Mouse (Mus musculus): ENCODE measurements around the gene Myo1g. TPM values are rescaled to one million over a fixed set of nuclear protein-coding genes. Genes with fewer than 3 reads are reported as not detected.

Myo1g gene
- polyA plus RNA-seq, 1 experiment from 2014 or later = 1.5 TPM

- ATAC-seq (ENCODE audit: low FRiP score, low read depth) = 0 out of 2 replicates have a peak, but pooled peaks have one; percentile 19
- WGBS = 37% methylated on average over 4 of the region's 4 CpGs
- Histone ChIP-seq H3K9ac (no peak overlapping the region), H3K27me3 (no peaks in the 10 kb centered on the region), H3K4me1 (peaks cover 14% of the 10 kb centered on the region), H3K36me3 (peaks cover 33% of the 10 kb centered on the region), H3K27ac (no peak overlapping the region), H3K4me2 (replicated peaks) (no peak overlapping the region), H3K9me3 (no peaks in the 10 kb centered on the region), H3K4me3 (no peak overlapping the region)
Observed at GRCm38 (mm10) chr11:6465122-6465521, 55.6 kb downstream of the Myo1g start.

GRCm38 (mm10) chr11:6463159-6463837 is 57.5 kb downstream of the Myo1g start:
- Histone ChIP-seq H3K9me3 (no peaks in the 10 kb centered on the region), H3K27me3 (no peaks in the 10 kb centered on the region), H3K4me2 (replicated peaks) (no peak overlapping the region), H3K27ac (no peak overlapping the region), H3K36me3 (peaks cover 33% of the 10 kb centered on the region), H3K4me1 (peaks cover 3% of the 10 kb centered on the region; the same call in 1 of the 2 replicates), H3K4me3 (no peak overlapping the region), H3K9ac (no peak overlapping the region)
- WGBS = 93% methylated on average over 6 of the region's 6 CpGs
- no peak for ATAC-seq (ENCODE audit: low FRiP score, low read depth)

Small RNA genes within 50 kb of the gene (microRNA-seq; reads per million reads assigned to microRNA genes)
- gene Gm22123 = not detected

Other genes starting within 250 kb of the Myo1g start
- 109 and 113 TPM in 2 replicates for gene Tmed4, start 246.1 kb downstream of the Myo1g start, polyA plus RNA-seq (2015; fragmentation: Nextera tagmentation; extraction: Ambion mirVana)
- 84.1 and 95.0 TPM in 2 replicates for gene Ogdh, start 229.3 kb downstream of the Myo1g start, polyA plus RNA-seq (2015; fragmentation: Nextera tagmentation; extraction: Ambion mirVana)
- gene Zmiz2, start 131.9 kb downstream of the Myo1g start, polyA plus RNA-seq (2015; fragmentation: Nextera tagmentation; extraction: Ambion mirVana) = 10.1 and 10.3 TPM in 2 replicates
- 4,950 and 5,155 TPM in 2 replicates for gene Ppia, start 105.5 kb downstream of the Myo1g start, polyA plus RNA-seq (2015; fragmentation: Nextera tagmentation; extraction: Ambion mirVana)
- 657 and 704 TPM in 2 replicates for gene H2afv, start 76.5 kb downstream of the Myo1g start, polyA plus RNA-seq (2015; fragmentation: Nextera tagmentation; extraction: Ambion mirVana)
- gene Purb, start 45.0 kb downstream of the Myo1g start, polyA plus RNA-seq (2015; fragmentation: Nextera tagmentation; extraction: Ambion mirVana) = 30.5 and 32.1 TPM in 2 replicates
- gene Ccm2, start 25.9 kb upstream of the Myo1g start, polyA plus RNA-seq (2015; fragmentation: Nextera tagmentation; extraction: Ambion mirVana) = 99.0 and 102 TPM in 2 replicates
- 1.2 and 2.5 TPM in 2 replicates for gene Nacad, start 85.1 kb upstream of the Myo1g start, polyA plus RNA-seq (2015; fragmentation: Nextera tagmentation; extraction: Ambion mirVana)
- gene Tbrg4, start 105.1 kb upstream of the Myo1g start, polyA plus RNA-seq (2015; fragmentation: Nextera tagmentation; extraction: Ambion mirVana) = 33.1 and 37.7 TPM in 2 replicates
- gene Wap, start 117.7 kb upstream of the Myo1g start, polyA plus RNA-seq (2015; fragmentation: Nextera tagmentation; extraction: Ambion mirVana) = not detected in 2 replicates
- 5.5 and 7.8 TPM in 2 replicates for gene Ramp3, start 137.6 kb upstream of the Myo1g start, polyA plus RNA-seq (2015; fragmentation: Nextera tagmentation; extraction: Ambion mirVana)